Mouse (Mus musculus): ENCODE measurements around the gene Gm20917. TPM values are rescaled to one million over a fixed set of nuclear protein-coding genes. Genes with fewer than 3 reads are reported as not detected.
"Not testable (repeated sequence)": the region's sequence is repeated elsewhere in the genome, so short reads cannot be mapped to it uniquely, and the experiment has no call there.

Gm20917 gene
- not detected in 2 replicates for polyA plus RNA-seq (2015; fragmentation: Nextera tagmentation; extraction: Ambion mirVana)

DNA sequence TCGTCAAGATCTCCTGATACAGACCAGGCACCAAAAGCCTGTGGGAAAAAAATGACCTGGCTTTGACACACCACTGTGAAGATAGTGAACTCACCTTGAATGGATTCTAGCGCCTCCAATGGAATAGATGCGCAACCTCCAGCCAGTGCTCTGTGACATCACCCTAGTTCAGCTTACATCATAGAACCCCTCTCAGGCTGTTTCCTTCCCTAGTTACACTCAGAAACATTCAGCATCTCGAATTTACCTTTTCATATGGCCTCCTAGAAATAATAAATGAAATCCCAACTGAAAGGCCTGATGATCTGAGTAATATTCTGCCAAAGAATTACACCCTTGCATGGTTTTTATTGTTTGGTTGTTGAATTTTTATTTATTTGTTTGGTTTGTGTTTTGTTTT lies at the start of gene Gm20917:
Gm20917 (minus strand) TSS at position 101 of the 400 bp plus-strand sequence.
- H3K9ac ChIP-seq; H3K36me3 ChIP-seq; ATAC-seq (ENCODE audit: insufficient read depth, low FRiP score, low read depth); H3K27ac ChIP-seq; H3K4me3 ChIP-seq (replicated peaks); H3K9me3 ChIP-seq; H3K4me1 ChIP-seq; H3K27me3 ChIP-seq (replicated peaks); H3K4me2 ChIP-seq: not testable (repeated sequence)
- WGBS, result no CpG with 5 or more reads among the region's 4 CpGs

Other genes starting within 250 kb of the Gm20917 start
- not detected in 2 replicates for gene Gm20916, start 168.4 kb upstream of the Gm20917 start, polyA plus RNA-seq (2015; fragmentation: Nextera tagmentation; extraction: Ambion mirVana)